Mouse (Mus musculus) T-helper 2 cell (primary cell): ENCODE measurements around the gene Mxd3.

Experiments
- in situ Hi-C: fragments of 300-600 bp; cut with MboI, MseI; formaldehyde crosslinking; loops from one replicate; pipeline ENCODE4 v1.15.1; 2025; ENCODE audit warnings: high pct_unique_total_duplicates

Gene Mxd3

GRCm38 (mm10) chr13:55277203-55277602 lies 52.4 kb downstream of the Mxd3 start:
- in situ Hi-C loops: no loop called here
